Mouse (Mus musculus): ENCODE results near the gene Mrgpra4. TPM values are rescaled to one million over a fixed set of nuclear protein-coding genes. Genes with fewer than 3 reads are reported as not detected.

The Mrgpra4 gene
- not detected in 2 replicates for polyA plus RNA-seq (2015; fragmentation: Nextera tagmentation; extraction: Ambion mirVana)

- Histone ChIP-seq H3K9me3 (replicated peaks; ENCODE audit: control insufficient read depth, low read length) (no peaks in the 10 kb centered on the region), H3K4me3 (replicated peaks; ENCODE audit: low read length) (no peak within 1 kb of the TSS), H3K4me1 (ENCODE audit: control insufficient read depth, insufficient read depth, low read length) (no peaks in the 10 kb centered on the region), H3K27me3 (ENCODE audit: control insufficient read depth, insufficient read depth, low read length) (no peaks in the 10 kb centered on the region), H3K27ac (ENCODE audit: low read length) (no peak within 1 kb of the TSS), H3K4me2 (ENCODE audit: low read depth, low read length) (no peak within 1 kb of the TSS), H3K9ac (ENCODE audit: low read length) (no peak within 1 kb of the TSS), H3K36me3 (ENCODE audit: control insufficient read depth, insufficient read depth, low read length) (no peaks in the 10 kb centered on the region)
- 59% methylated on average over 1 of the region's 1 CpGs for WGBS
- ATAC-seq (ENCODE audit: insufficient read depth, low FRiP score) = no peak
These were observed at the start of gene Mrgpra4 for GRCm38 (mm10) chr7:47981995-47982394. Gene Mrgpra4 (minus strand): TSS chr7:47982095.

- Histone ChIP-seq H3K9ac (ENCODE audit: low read length) (no peak within 1 kb of the TSS), H3K36me3 (ENCODE audit: control insufficient read depth, insufficient read depth, low read length) (no peaks in the 10 kb centered on the region), H3K4me3 (replicated peaks; ENCODE audit: low read length) (no peak within 1 kb of the TSS), H3K4me2 (ENCODE audit: low read depth, low read length) (no peak within 1 kb of the TSS), H3K4me1 (ENCODE audit: control insufficient read depth, insufficient read depth, low read length) (no peaks in the 10 kb centered on the region), H3K27me3 (ENCODE audit: control insufficient read depth, insufficient read depth, low read length) (no peaks in the 10 kb centered on the region), H3K9me3 (replicated peaks; ENCODE audit: control insufficient read depth, low read length) (no peaks in the 10 kb centered on the region), H3K27ac (ENCODE audit: low read length) (no peak within 1 kb of the TSS)
- WGBS = 78% methylated on average over 3 of the region's 3 CpGs
- no peak for ATAC-seq (ENCODE audit: insufficient read depth, low FRiP score)
These were observed 45.6 kb upstream of the Mrgpra4 start, which contains the start of gene Mrgprx1 for GRCm38 (mm10) chr7:48027497-48027896. Gene Mrgprx1 (minus strand): TSS chr7:48027597.

- H3K27me3 ChIP-seq (ENCODE audit: control insufficient read depth, insufficient read depth, low read length) = no peaks in the 10 kb centered on the region
- no peak overlapping the region for H3K4me2 ChIP-seq (ENCODE audit: low read depth, low read length)
- H3K27ac ChIP-seq (ENCODE audit: low read length) = no peak overlapping the region
- H3K36me3 ChIP-seq (ENCODE audit: control insufficient read depth, insufficient read depth, low read length) = no peaks in the 10 kb centered on the region
- no peak overlapping the region for H3K4me3 ChIP-seq (replicated peaks; ENCODE audit: low read length)
- H3K4me1 ChIP-seq (ENCODE audit: control insufficient read depth, insufficient read depth, low read length) = no peaks in the 10 kb centered on the region
- H3K9me3 ChIP-seq (replicated peaks; ENCODE audit: control insufficient read depth, low read length) = no peaks in the 10 kb centered on the region
- no peak overlapping the region for H3K9ac ChIP-seq (ENCODE audit: low read length)
- no peak for ATAC-seq (ENCODE audit: insufficient read depth, low FRiP score)
- WGBS = 55% methylated on average over 2 of the region's 2 CpGs
These were observed 36.0 kb upstream of the Mrgpra4 start for GRCm38 (mm10) chr7:48017874-48018273.

GRCm38 (mm10) chr7:47995689-47996088 lies 13.8 kb upstream of the Mrgpra4 start:
- Histone ChIP-seq H3K36me3 (ENCODE audit: control insufficient read depth, insufficient read depth, low read length) (no peaks in the 10 kb centered on the region), H3K9me3 (replicated peaks; ENCODE audit: control insufficient read depth, low read length) (no peaks in the 10 kb centered on the region), H3K27me3 (ENCODE audit: control insufficient read depth, insufficient read depth, low read length) (no peaks in the 10 kb centered on the region), H3K4me2 (ENCODE audit: low read depth, low read length) (no peak overlapping the region), H3K4me1 (ENCODE audit: control insufficient read depth, insufficient read depth, low read length) (no peaks in the 10 kb centered on the region), H3K27ac (ENCODE audit: low read length) (no peak overlapping the region), H3K4me3 (replicated peaks; ENCODE audit: low read length) (no peak overlapping the region), H3K9ac (ENCODE audit: low read length) (no peak overlapping the region)
- no peak for ATAC-seq (ENCODE audit: insufficient read depth, low FRiP score)
- WGBS = 74% methylated on average over 3 of the region's 3 CpGs

GRCm38 (mm10) chr7:47986752-47987151 lies 4.9 kb upstream of the Mrgpra4 start:
- Histone ChIP-seq H3K4me3 (replicated peaks; ENCODE audit: low read length) (no peak overlapping the region), H3K36me3 (ENCODE audit: control insufficient read depth, insufficient read depth, low read length) (no peaks in the 10 kb centered on the region), H3K9me3 (replicated peaks; ENCODE audit: control insufficient read depth, low read length) (no peaks in the 10 kb centered on the region)

More at GRCm38 (mm10) chr7:47986752-47987151, 4.9 kb upstream of the Mrgpra4 start:
- no peaks in the 10 kb centered on the region for H3K4me1 ChIP-seq (ENCODE audit: control insufficient read depth, insufficient read depth, low read length)
- no peak overlapping the region for H3K4me2 ChIP-seq (ENCODE audit: low read depth, low read length)
- ATAC-seq (ENCODE audit: insufficient read depth, low FRiP score) = no peak
- no peaks in the 10 kb centered on the region for H3K27me3 ChIP-seq (ENCODE audit: control insufficient read depth, insufficient read depth, low read length)
- WGBS = 57% methylated on average over 1 of the region's 1 CpGs
- no peak overlapping the region for H3K27ac ChIP-seq (ENCODE audit: low read length)
- H3K9ac ChIP-seq (ENCODE audit: low read length) = no peak overlapping the region

Other genes with a start within 250 kb of the Mrgpra4 start
- not detected in 2 replicates for gene Mrgprx1, start 45.5 kb upstream of the Mrgpra4 start, polyA plus RNA-seq (2015; fragmentation: Nextera tagmentation; extraction: Ambion mirVana)
- gene Mrgprb5, start 186.9 kb upstream of the Mrgpra4 start, polyA plus RNA-seq (2015; fragmentation: Nextera tagmentation; extraction: Ambion mirVana) = not detected in 2 replicates
- gene Mrgprb4, start 217.2 kb upstream of the Mrgpra4 start, polyA plus RNA-seq (2015; fragmentation: Nextera tagmentation; extraction: Ambion mirVana) = not detected in 2 replicates

All from stomach, embryonic 16.5 days (tissue).